Mouse (Mus musculus) ES-Bruce4 (cell line): ENCODE results near the gene Fgfr4.

Experiments
- CTCF ChIP-seq: IDR thresholded peaks from one replicate; pipeline ENCODE4 v1.8.1; 2011; ENCODE audit warnings: low read depth, low read length
- EP300 ChIP-seq: IDR thresholded peaks from 2 replicates; pipeline ENCODE4 v1.6.1; 2011; ENCODE audit warnings: low read depth, low read length; ENCODE audit not compliant: insufficient read depth
- POLR2A ChIP-seq: IDR thresholded peaks from one replicate; pipeline ENCODE4 v1.8.1; 2011; ENCODE audit warnings: low read length; ENCODE audit not compliant: insufficient read depth

DNA sequence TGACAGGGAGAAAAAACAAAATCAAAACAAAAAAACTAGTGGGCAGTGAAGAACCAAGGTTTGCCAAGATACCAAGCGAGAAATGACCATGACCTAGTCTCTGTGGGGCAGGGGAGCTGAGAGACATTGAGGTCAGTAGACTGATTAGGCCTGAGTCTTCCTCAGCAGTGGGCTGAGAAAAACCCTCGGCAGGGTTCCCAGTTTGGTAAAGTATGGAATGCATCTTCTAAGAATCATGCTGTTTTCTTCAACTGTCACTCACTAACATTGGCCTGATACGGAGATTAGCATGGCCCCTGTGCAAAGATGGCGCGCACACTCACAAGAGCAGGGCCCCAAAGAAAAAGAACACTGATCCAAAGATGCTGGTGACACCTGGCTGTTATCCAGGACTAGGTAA, 1.5 kb downstream of the Fgfr4 start:
- TF ChIP-seq CTCF: no peak
- TF ChIP-seq POLR2A: no peak
- no peak for TF ChIP-seq EP300
